Mouse (Mus musculus): ENCODE measurements around the gene Fbln2.

DNA sequence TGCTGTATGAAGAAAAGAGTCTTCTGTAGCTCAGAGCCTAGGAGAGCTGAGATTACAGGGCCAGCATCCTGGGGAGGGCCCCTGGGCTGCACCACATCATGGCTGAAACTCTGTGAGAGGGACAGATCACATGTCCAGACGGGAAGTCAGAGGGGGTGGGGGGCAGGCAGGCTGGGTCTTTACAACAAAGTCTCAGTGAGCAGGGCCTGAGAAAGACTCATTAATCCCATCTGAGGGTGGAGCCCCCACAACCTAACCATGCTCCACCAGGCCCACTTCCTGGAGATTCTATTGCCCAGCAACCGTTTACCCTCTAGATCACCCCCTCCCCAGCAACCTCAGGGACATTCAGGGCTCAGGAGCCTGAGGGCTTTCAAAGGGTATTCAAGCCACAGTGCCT lies 2.5 kb upstream of the Fbln2 start:
- TF ChIP-seq CTCF (IDR thresholded peaks at IDR 0.05; ENCODE audit: low read depth): no peak
- no peak for TF ChIP-seq EP300 (optimal IDR thresholded peaks at IDR 0.05)
